Mouse (Mus musculus): ENCODE data around the gene Zfp536. TPM values are rescaled to one million over a fixed set of nuclear protein-coding genes. Genes with fewer than 3 reads are reported as not detected.

Gene Zfp536
- polyA plus RNA-seq, 1 experiment from 2014 or later: 9.0 TPM

GRCm38 (mm10) chr7:37431471-37431870 is 342.0 kb downstream of the Zfp536 start:
- Histone ChIP-seq H3K36me3 (ENCODE audit: insufficient read depth, low read length) (no peaks in the 10 kb centered on the region), H3K27me3 (ENCODE audit: insufficient read depth, low read length) (no peaks in the 10 kb centered on the region), H3K27ac (ENCODE audit: low read length) (no peak overlapping the region), H3K4me3 (ENCODE audit: low read length) (no peak overlapping the region), H3K4me2 (replicated peaks; ENCODE audit: low read depth, low read length) (no peak overlapping the region), H3K9ac (replicated peaks; ENCODE audit: low read length) (no peak overlapping the region), H3K9me3 (ENCODE audit: low read length) (no peaks in the 10 kb centered on the region), H3K4me1 (ENCODE audit: insufficient read depth, low read length) (no peaks in the 10 kb centered on the region)
- 66% methylated on average over 10 of the region's 10 CpGs for WGBS
- ATAC-seq (ENCODE audit: low FRiP score, low TSS enrichment): no peak

GRCm38 (mm10) chr7:37426061-37426460 is 347.4 kb downstream of the Zfp536 start:
- no peak overlapping the region for H3K4me3 ChIP-seq (ENCODE audit: low read length)
- no peaks in the 10 kb centered on the region for H3K36me3 ChIP-seq (ENCODE audit: insufficient read depth, low read length)
- no peaks in the 10 kb centered on the region for H3K27me3 ChIP-seq (ENCODE audit: insufficient read depth, low read length)
- no peak overlapping the region for H3K27ac ChIP-seq (ENCODE audit: low read length)
- no peak for ATAC-seq (ENCODE audit: low FRiP score, low TSS enrichment)
- no peak overlapping the region for H3K4me2 ChIP-seq (replicated peaks; ENCODE audit: low read depth, low read length)
- no peaks in the 10 kb centered on the region for H3K4me1 ChIP-seq (ENCODE audit: insufficient read depth, low read length)
- no peak overlapping the region for H3K9ac ChIP-seq (replicated peaks; ENCODE audit: low read length)
- no peaks in the 10 kb centered on the region for H3K9me3 ChIP-seq (ENCODE audit: low read length)

- Histone ChIP-seq H3K9me3 (ENCODE audit: low read length) (no peaks in the 10 kb centered on the region), H3K27me3 (ENCODE audit: insufficient read depth, low read length) (no peaks in the 10 kb centered on the region), H3K4me3 (ENCODE audit: low read length) (no peak overlapping the region), H3K36me3 (ENCODE audit: insufficient read depth, low read length) (no peaks in the 10 kb centered on the region), H3K4me1 (ENCODE audit: insufficient read depth, low read length) (no peaks in the 10 kb centered on the region), H3K9ac (replicated peaks; ENCODE audit: low read length) (no peak overlapping the region), H3K27ac (ENCODE audit: low read length) (no peak overlapping the region), H3K4me2 (replicated peaks; ENCODE audit: low read depth, low read length) (no peak overlapping the region)
- no peak for ATAC-seq (ENCODE audit: low FRiP score, low TSS enrichment)
- WGBS: 66% methylated on average over 2 of the region's 2 CpGs
These were observed 350.5 kb downstream of the Zfp536 start for GRCm38 (mm10) chr7:37422966-37423365.

Other genes with a start within 250 kb of the Zfp536 start
- gene Uri1, start 249.9 kb upstream of the Zfp536 start, polyA plus RNA-seq (2015; fragmentation: Nextera tagmentation; extraction: Ambion mirVana): 42.0 and 43.9 TPM in 2 replicates

Measured in kidney, embryonic 16.5 days (tissue).